Mouse (Mus musculus) T-helper 1 cell (primary cell): Measurements from ENCODE around the gene Adat3.

Experiments used
- in situ Hi-C: fragments of 300-600 bp; cut with MboI, MseI; formaldehyde crosslinking; loops from one replicate; pipeline ENCODE4 v1.15.1; 2025; ENCODE audit warnings: high pct_unique_total_duplicates

Gene Adat3

GRCm38 (mm10) chr10:80602698-80603325, at the start of gene Adat3, which contains the start of gene Scamp4:
Gene Adat3 (plus strand): TSS chr10:80602880.
Gene Scamp4 (plus strand): TSS chr10:80602872.
- in situ Hi-C loops = loop anchor here (10.0 kb wide), 1 partner anchor 542 kb away; no protein-coding TSS in a partner anchor

- in situ Hi-C loops = loop anchor here (5.0 kb wide), 1 partner anchor 106 kb away; no protein-coding TSS in a partner anchor
Measured at GRCm38 (mm10) chr10:80553575-80553974, 49.1 kb upstream of the Adat3 start.

- in situ Hi-C loops = loop anchor here (5.0 kb wide), 1 partner anchor 107 kb away; no protein-coding TSS in a partner anchor
Measured at GRCm38 (mm10) chr10:80553997-80554396, 48.7 kb upstream of the Adat3 start.

GRCm38 (mm10) chr10:80557346-80557965, 45.2 kb upstream of the Adat3 start:
- in situ Hi-C loops = no loop called here

- in situ Hi-C loops = no loop called here
Measured at GRCm38 (mm10) chr10:80559431-80559830, 43.2 kb upstream of the Adat3 start.

- in situ Hi-C loops = no loop called here
Measured at GRCm38 (mm10) chr10:80560621-80561020, 42.1 kb upstream of the Adat3 start.

- in situ Hi-C loops = no loop called here
Measured at GRCm38 (mm10) chr10:80561116-80561944, 41.4 kb upstream of the Adat3 start, which contains the start of gene Rexo1. Gene Rexo1 (minus strand): TSS chr10:80561560.

- in situ Hi-C loops = no loop called here
Measured at GRCm38 (mm10) chr10:80566375-80567092, 36.1 kb upstream of the Adat3 start.

DNA sequence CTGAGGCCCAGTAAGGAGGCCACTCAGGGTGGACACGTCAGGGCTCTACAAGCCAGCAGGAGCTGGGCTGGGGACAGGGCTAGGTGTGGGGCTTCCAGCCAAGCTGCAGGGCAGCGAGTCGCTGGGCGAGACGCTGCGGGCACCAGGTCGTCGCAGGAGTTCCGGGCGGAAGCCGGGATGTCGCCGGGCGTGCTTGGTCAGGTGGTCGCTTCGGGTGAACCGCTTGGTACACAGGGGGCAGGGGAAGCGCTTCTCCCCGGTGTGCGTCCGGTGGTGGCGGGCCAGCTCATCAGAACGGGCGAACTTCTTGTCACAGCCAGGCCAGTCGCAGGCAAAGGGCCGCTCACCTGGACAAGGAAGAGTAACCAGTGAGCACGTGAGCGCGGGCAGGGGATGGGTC, 33.8 kb upstream of the Adat3 start:
- in situ Hi-C loops = no loop called here

- in situ Hi-C loops = no loop called here
Measured at GRCm38 (mm10) chr10:80569664-80570066, 33.0 kb upstream of the Adat3 start.

- in situ Hi-C loops = no loop called here
Measured at GRCm38 (mm10) chr10:80570419-80570818, 32.3 kb upstream of the Adat3 start.

- in situ Hi-C loops = no loop called here
Measured at GRCm38 (mm10) chr10:80570871-80571836, 31.5 kb upstream of the Adat3 start.

GRCm38 (mm10) chr10:80572477-80572876, 30.2 kb upstream of the Adat3 start:
- in situ Hi-C loops = no loop called here

GRCm38 (mm10) chr10:80573944-80574343, 28.7 kb upstream of the Adat3 start:
- in situ Hi-C loops = no loop called here

DNA sequence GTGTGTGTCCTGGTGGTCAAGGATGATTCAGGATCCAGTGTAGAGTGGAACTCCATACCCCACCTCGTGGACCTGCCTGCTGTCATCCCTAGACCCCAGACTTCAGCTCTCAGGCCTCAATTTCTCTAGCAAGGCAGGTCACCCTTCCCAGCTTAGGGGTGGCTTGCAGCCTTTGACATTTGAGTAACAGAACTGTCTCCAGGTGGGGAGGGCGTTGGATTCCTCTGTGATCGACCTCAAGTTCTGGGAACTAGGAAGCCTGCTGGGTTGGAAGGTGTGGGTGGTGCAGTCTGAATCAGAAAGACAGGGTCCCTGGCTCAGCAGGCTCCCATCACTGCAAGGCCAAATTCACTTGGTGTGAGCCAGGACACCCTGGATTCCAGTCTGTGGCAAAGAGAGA, 27.8 kb upstream of the Adat3 start:
- in situ Hi-C loops = loop anchor here (5.0 kb wide), 1 partner anchor 102 kb away; the partner anchor contains the start of gene Mknk2

GRCm38 (mm10) chr10:80575925-80576324, 26.8 kb upstream of the Adat3 start:
- in situ Hi-C loops = loop anchor here (5.0 kb wide), 1 partner anchor 101 kb away; the partner anchor contains the start of gene Mknk2

GRCm38 (mm10) chr10:80576351-80577194, 26.1 kb upstream of the Adat3 start:
- in situ Hi-C loops = loop anchor here (5.0 kb wide), 1 partner anchor 101 kb away; the partner anchor contains the start of gene Mknk2

DNA sequence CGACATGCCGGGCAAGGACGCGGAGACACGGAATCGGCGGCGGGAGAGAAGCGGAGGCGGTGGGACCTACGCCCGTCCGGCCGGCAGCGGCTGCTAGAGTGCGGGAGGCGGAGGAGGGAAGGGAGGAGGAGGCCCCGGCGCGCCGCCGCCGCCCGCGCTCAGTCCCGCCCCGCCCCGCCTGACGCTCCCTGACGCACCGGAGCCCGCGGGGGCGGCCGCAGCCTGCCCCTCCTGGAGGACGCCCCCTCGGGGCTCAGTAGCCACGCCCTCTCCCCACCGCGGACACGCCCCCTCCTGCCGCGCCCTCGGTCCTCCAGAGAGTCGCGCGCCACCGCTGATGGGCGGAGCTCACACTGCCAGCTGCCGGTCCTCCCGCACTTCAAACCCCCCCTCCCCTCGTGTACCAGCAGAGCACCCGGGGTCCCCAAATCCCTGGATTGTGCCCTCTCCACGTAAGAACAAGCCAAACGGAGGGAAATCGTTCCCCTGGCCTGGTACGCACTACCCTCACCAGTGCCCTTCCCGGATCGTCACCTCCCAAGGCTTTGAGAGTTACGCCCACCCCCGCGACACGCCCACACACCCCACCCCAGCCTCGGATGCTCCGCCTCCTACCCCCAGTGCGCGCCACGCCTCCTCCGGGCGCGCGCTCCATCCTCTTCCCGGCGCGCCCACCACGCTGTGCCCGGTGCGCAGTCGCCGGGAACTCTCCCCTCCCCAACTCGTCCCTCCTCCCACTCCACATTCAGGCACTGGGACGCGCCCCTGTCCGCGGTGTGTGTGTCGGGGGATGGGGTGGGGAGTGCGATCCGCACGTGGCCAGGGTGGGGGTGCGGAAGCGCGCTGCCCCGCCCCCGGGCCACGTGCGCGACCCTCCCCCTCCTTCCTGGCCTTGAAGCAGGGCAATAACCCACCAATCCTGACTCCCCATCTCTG, 25.2 kb upstream of the Adat3 start, which contains the start of gene Klf16:
Gene Klf16 (minus strand): TSS at position 127 of the 936 bp plus-strand sequence.
- in situ Hi-C loops = loop anchor here (5.0 kb wide), 1 partner anchor 100 kb away; the partner anchor contains the start of gene Mknk2
